Mouse (Mus musculus) cerebellum, adult 9-10 months (tissue): Measurements from ENCODE around the gene Plxdc1.
"Not testable (repeated sequence)": the region's sequence is repeated elsewhere in the genome, so short reads cannot be mapped to it uniquely, and the experiment has no call there.

Source experiments
- DNase-seq: peaks from one replicate; pipeline ENCODE4 v3.0.0; 2022

Plxdc1 gene

DNA sequence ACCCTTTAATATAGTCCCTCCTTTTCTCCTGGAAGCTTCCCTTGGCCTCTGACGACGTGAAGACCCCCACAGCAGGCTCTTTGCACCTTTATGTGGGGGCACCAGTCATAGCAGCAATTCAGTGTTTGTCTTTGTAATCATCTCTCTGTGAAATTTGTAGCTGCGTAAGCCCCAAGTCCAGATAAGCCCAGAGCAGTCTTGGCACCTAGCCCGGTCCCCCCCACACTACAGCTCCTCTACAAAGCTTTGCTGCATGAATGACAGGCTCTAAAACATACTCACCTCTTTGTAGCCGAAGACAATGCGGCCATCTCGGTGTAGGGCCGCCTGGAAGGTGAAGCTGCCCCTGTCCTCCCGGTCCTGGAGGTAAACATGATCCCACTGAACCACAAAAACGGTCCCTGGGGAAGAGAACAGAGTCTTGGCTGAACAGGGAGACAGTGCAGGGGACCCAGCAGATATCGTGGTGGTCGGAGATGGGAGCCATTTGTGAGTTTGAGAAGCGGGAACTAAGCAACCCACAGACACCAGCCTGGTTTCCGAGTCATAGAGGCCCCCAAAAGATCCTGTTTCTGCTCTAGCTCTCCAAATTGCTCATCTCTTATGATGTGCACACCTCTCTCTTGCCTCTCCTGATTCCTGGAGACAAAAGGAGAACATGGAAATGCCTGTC, 31.6 kb downstream of the Plxdc1 start:
- DNase-seq: no peak

DNA sequence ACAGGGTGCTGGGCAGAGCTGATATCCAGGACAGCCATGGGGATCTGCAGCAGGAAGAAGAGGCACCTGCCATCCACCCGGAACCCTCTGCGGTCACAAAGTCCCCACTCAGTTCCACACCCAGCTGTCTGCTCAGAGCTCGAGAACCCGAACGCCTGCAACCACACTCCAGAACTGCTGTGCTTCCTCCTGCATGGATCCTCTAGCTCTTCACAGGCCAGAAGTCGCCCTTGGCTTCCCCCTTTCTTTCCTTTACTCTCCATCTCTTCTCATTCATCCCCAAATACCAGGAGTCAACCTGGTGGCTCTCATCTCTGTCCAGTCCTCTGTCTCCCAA, 32.3 kb downstream of the Plxdc1 start:
- DNase-seq: no peak

DNA sequence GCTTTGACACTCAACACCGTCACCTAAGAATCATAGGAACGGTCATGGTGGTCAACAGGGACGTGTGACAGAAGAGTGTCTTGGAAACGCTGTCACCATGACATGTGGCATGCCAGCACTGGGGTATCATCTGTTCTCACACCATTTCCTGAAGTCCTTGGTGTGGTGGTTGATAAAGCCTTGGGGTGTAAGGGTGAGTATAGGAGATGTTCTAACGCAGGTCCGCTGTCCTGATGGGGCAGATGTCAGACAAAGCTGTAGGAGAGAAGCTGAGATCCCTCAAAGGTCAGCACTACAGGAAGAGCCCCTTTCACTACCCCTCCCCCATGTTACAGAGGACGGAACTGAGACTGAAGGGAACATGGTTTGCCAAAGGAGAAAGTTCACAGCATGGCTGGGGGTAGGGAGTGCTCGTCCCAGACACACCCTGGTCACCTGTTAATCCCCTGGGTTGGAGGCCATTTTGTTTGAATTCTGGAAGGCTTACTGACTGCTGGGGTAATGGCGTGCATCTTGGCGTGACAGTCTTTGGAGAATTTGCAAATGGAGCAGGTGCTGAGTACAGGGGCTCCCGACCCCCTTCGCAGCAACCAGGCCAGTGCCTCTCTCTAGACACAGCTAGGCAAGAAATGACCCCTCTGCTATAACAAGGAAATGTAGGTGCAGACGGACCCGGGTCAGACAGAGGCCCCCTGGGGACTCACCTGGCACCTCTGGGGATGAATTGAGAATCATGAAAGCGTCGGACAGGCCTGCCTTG, 32.9 kb downstream of the Plxdc1 start:
- DNase-seq: no peak

DNA sequence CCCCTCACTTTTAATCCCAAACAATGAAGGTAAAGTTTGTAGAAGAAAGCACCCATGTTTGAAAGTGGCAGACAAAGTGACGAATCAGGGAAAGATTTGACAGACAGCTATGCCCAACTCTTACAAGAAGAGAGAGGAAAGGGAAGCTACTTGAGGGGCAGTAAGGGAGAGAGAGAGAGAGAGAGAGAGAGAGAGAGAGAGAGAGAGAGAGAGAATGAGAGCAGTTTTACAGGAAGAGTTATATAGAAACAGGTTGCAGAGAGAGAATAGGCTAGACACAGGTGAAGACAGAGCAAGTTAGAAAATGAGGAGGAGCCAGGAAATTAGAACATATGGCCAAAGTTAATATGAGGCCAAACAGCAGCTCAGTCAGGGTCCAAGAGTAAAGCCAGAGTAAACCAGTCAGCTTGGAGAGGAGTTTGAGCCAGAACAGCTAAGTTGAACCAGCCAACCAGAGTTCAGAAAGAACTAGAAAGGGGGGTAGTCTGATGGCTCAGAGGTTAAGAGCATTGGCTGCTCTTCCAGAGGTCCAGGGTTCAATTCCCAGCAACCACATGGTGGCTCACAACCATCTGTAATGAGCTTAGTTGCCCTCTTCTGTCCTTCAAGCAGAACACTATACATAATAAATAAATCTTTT, 33.8 kb downstream of the Plxdc1 start:
- DNase-seq: no peak

DNA sequence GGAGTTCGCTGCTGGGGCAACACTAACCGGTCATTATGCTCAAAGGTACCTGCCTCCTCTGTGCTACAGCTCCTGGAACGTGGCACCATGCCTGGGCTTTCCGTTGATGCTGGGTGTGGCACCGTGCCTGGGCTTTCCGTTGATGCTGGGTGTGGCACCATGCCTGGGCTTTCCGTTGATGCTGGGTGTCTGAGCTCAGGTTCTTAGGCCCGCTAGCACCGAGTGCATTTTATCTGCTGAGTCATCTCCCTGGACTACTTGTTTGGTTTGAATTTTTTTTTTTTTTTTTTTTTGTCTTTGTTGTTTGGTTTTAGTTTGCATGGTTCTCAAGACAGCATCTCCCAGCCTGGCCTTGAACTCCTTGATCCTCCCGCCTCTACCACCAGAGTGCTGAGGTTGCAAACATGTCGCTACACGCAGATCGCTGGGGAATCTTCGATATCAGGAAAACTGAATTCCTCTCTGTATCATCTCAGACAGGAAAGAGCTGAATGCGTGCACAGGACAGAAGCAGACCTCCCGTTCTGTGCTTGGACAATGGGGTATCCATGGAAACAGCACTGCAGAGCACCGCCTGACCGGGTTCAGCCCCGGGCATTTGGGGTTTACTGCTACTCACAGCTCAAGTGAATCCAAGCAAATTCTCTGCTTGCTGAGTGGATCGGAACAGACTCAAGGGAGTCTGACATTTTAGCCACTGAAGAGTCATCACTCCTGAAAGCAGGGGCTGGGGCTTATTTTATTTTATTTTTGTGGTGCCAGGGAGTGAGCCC, 36.4 kb downstream of the Plxdc1 start:
- DNase-seq: no peak

DNA sequence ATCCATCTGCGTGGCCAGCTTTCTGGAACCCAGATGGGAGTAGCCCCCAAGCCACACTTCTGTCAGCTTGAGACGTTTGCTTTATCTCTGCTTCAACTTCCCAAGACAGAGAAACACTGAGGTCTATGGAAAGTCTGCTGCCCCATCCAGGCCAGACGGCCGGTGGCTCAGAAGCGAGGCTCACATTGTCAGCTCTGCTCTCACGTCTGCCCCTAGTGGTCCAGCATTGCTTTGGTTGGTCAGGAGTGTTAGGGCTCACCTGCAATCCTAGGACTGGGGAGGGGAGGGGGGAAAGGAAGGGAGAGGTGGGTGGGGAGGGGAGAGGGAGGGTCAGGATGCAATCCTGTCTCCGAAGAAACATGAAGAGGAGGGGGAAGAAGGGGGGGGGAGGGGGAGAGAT, 38.8 kb downstream of the Plxdc1 start:
- peak; percentile 46 for DNase-seq

DNA sequence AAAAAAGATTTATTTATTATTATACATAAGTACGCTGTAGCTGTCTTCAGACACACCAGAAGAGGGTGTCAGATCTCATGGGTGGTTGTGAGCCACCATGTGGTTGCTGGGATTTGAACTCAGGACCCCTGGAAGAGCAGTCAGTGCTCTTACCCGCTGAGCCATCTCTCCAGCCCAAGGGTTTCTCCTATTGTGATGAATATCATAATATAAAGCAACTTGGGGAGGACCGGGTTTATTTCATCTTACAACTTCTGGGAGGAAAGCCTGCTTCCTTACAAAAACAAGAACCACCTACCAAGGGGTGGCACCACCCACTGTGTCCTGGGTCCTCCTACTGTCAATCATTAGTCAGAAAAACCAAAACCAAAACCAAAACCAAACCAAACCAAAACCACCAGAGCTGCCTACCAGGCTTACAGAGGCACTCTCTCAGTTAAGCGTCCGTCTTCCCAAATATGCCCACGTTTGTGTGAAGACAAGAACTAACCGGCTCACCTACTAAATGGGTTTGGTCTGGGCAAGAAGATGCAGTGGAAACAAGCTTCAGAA, 40.4 kb downstream of the Plxdc1 start:
- not testable (repeated sequence) for DNase-seq

DNA sequence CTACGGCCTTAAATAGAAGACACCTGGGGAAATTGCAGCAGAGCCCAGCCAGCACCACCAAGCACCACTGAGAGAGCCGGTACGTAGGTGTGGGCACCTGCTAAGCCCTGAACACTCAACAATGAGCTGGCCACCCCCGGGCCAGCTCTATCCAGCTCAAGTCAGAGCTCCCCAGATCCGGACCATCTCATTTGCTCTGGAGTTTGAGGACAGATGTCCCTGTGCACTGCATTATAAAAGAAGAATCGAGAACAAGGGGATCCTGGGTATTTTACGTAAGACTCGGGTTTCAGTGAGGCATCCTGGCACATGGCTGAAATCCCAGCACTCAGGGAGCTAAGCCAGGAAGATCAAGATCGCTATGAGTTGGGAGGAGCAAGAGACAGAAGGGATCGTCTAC, 41.2 kb downstream of the Plxdc1 start:
- no peak for DNase-seq

DNA sequence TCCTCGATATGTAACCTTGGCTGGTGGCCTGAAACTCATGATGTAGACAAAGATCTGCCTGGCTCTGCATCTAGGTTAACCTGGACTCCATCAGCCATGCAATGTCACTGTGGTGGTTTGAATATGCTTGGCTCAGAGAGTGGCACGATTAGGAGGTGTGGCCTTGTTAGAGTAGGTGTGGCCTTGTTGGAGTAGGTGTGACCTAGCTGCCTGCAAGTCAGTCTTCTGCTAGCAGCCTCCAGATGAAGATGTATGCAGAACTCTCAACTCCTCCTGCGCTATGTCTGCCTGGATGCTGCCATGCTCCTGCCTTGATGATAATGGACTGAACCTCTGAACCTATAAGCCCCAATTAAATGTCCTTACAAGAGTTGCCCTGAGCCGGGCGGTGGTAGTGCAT, 43.0 kb downstream of the Plxdc1 start:
- no peak for DNase-seq

DNA sequence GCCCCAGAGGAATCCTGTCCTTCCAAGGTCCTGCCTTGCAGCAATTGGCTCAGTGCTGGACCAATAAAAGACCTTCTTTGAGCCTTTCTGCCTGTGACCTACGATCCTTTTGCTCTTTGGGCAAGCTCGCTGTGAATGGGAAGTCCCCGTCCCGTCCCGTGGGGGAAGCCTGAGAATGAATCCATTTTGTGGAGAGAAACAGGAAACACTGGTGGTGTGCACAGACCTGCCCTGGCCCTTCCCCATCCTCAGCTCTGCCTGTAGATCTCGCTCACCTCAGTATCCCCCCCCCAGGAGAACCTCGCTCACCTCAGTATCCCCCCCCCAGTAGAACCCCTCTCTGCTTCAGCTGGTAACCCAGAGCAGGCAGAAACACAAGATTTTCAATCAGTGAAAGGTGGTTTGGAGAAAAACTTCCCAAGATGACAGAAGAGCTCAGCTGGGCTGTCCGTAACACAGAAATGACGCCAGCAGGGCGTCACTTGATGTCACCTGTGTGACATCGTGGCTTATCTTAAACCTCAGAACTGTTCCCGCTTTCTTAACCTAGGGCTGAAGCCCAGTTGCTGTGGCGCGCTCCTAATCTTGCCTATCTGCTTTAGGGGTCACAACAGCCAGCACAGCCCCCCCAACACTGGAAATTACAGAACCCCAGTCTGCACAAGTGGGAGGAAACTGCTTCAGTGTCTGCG, 43.7 kb downstream of the Plxdc1 start:
- DNase-seq: no peak

DNA sequence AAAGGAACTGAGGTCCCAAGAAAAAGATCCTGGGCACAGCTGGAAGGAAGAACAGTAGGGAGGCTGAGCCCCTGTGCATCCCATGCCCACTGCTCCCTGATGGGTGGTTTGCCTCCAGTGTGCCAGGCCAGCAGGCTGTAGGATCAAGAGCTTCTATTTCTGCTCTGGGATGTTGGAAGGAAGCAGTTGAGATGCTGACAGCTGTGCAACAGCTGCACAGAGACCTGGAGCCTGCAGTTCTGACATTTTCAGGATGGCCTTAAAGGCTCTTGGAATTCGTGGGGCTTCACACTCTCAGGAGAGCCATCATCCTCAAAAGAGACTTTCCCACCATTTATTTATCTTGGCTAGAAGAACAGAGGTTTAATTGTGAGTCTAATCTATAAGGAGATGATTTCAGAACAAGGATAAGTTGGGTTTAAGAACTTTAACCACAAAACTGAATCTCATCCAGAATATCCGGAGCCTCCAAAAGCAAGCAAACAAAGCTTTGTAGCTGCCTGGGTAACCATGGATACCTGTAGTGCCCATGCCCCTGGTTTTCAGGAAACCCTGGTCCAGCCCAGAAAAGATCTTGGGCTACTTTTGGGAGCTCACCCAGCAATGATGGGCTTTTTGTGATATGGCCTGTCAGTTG, 48.7 kb downstream of the Plxdc1 start:
- DNase-seq: no peak

DNA sequence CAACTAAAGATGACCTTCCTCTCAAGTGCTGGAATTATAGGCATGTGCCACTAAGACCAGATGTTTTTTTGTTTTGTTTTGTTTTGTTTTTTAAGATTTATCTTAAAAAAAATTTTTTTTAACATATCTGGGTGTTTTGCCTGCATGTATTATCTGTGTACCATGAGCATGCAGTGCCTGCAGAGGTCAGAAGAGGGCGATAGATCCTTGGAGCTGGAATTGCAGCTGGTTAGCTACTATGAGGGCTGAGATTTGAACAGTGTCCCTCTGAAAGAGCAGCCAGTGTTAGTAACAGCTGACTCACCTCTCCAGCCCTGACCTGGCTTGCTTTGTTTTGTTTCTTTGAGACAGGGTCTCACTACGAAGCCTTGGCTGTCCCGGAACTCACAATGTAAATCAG, 49.5 kb downstream of the Plxdc1 start:
- no peak for DNase-seq

DNA sequence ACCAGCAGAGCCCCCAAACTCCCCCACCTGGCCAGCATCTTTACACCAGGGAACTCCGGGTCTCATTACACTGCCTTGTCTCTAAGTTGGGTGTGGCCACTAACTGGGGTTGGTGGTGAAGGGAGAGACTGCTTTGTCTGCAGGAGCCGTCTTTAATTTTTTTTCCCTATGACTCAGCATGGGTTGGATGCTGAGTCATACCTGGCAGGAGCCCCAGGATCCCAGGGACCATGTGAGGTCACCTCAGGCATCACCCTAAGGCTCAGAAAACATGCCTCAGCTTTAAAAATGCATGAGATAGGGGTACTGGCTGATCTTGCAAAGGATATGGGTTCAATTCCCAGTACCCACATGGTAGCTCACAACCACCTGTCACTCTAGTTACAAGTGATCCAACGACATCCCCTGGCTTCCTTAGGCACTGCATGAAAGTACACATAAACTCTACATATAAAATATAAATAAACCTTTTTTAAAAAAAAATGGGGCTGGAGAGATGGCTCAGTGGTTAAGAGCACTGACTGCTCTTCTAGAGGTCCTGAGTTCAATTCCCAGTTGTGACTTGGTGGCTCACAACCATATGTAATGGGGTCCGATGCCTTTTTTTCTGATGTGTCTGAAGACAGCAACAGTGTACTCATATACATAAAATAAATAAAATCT, 50.2 kb downstream of the Plxdc1 start:
- no peak for DNase-seq

DNA sequence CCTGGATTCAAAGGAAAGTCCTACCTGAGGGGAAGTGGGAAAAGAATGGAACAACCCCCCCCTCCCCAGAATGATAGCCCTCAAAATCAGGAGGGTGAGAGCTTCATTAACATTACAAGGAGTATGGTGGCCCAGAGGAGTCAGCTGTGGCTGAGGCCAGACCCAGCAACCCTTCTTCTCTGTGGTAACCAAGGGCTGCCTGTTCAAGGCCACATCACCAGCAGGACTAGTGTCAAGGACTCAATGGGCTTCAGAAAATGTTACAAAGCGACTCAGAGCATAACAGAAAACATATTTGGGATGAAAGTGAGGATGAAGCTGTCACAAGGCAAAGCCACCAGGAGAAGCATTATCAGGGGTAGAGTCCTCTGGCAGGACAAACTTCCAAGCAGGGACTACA, 52.7 kb downstream of the Plxdc1 start:
- DNase-seq: no peak

DNA sequence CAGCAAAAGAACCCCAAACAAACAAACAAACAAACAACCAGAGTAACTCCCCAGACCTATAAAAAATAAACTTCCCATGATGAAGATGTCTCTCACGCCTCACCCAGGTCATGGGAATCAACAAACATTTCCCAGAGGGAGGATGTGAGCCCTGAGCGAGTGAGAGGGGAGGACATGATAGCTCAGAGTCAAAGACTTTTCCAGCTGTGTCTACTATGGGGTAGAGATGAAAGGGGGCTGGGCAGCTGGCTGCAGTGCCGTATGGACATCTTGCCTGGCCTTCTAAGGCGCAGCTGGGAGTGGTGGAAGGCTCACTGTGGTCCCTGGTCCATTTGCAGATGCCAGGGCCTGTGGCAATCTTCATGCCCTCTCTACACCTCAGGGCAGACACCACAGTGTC, 57.3 kb downstream of the Plxdc1 start:
- no peak for DNase-seq

DNA sequence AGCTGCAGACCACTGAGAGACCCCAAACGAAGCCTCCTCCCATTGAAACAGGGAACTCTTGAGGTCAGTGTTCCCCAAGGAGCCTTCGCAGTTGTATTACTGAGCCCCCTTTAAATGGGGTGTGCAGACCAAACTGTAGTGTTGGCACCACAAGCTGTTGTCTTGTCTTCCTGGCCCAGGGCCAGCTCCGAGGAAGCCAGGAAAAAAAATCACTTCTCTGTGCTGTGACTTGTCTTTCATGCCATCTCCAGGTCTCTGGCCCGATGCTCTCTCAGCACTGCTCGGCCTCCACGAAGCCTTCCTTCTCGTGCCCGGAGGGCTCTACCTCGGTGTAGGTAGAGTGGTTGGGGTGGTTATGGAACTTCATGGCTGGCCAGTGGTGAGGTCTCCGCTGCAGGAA, 62.0 kb downstream of the Plxdc1 start:
- DNase-seq: no peak

DNA sequence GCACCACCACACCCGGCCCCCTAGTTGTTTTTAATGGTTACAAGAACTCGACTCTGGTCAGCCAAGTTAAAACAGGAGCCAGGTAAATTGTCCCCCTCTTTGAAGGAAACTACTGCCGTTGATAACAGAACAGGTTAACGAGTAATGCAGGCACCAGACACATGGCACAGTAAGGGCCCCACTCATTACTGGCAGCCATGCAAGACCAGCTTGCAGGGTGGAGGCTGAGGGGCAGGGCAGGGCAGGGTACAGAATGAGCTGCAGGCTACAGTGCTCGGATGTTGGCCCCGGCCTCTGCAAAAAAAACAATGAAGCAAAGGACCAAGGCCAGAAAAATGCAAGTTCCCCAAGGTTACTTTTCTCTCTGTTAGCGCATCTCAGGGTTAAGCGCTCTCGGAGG, 62.6 kb downstream of the Plxdc1 start:
- DNase-seq: no peak

DNA sequence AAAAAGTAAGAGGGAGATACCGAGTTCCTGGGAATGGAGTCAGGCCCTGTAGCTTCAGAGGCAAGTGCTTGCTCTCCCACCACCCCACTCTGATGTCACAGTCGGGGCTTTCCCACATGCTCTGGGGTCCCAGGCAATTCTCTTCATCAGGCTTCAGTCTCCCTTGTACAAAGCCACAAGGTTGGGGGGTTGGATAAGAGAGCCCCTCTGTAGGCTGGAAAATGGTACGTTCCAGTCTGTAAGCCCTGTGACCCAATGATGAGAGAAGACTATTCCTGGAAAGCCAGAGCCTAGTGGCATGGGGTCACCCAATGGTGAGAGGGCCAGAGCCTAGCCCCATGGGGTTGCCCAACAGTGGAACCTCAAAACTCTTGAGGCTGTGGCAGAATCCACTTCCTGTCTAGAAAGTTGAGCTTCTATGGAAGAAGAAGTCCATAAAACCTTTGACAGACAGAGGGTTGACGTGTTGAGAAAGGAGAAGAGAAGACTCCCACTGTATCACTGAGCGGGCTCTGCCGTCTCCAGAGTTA, 70.2 kb downstream of the Plxdc1 start:
- DNase-seq: no peak

DNA sequence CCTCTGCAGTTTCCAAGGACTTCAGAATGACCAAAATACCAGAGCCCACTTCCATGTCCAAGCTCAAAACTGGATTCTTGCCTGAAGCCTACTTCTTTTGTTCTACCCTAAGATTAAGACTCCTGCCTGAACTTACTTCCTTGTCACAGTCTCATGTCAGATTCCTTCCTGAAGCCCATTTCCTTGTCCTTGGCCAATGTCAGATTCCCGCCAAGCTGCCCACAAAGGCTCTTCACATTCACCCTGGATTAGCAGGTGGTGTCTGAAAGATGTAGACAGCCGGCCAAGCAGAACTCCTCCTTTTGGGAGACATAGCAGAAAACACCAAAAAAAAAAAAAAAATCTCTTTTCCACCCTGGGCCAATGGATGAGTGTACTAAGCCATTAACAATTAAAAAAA, 70.8 kb downstream of the Plxdc1 start:
- no peak for DNase-seq

DNA sequence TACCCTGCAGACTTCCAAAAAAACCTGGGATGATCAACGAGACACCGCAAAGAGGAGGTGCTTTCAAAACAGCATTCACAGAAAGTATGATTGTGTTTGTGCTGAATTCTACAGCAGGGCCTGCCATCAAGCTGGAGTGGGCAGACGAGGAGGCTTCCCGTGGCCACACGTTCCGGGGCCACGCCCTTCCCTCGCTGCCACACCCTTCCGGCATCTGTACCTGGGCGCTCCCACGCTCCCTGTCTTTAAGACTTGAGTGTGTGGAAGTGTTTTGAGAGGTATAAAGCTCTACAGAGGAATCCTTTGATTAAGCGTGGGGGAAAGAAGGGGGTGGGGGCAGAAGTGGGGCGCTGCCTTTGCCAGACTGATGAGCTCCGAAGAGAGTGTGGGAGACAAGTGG, 73.1 kb downstream of the Plxdc1 start:
- no peak for DNase-seq

DNA sequence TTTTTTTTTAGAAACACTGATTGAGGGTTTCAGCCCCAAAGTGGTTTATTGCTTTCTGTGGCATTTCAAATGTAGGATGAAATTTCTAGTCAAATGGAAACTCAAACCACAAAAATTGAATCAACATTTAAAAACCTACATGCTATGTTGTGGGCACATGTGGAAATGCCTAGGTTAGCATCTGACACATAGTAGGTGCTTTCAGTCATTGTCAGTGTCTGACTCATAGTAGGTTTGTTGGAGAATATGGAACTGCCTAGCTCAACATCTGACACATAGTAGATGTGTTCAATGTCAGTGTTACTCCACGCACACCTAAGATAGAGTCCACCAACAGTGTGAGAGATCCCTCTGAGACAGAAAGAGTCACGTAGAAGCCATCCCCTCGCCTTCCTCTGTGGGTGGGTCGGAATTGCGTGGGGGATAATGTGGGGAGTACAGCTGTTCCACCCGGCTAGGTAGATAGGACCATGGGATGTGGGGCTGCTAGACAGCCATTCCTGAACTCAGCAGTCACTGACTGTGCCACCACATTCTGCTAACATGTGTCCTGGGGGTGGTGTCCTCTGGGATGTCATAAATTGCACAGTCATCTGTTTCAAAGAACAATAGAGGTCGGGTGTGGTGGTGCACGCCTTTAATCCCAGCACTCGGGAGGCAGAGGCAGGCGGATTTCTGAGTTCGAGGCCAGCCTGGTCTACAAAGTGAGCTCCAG, 77.5 kb downstream of the Plxdc1 start:
- no peak for DNase-seq
